Mouse (Mus musculus): ENCODE data around the gene Gprin2. TPM values are rescaled to one million over a fixed set of nuclear protein-coding genes. Genes with fewer than 3 reads are reported as not detected.

The Gprin2 gene
- total and polyA plus RNA-seq, 2 experiments: 0.01 to 0.09 TPM

- no peaks in the 10 kb centered on the region for H3K4me1 ChIP-seq (ENCODE audit: control insufficient read depth, insufficient read depth, low read length)
- H3K4me3 ChIP-seq (ENCODE audit: insufficient read depth, low read depth, low read length): no peak overlapping the region
- no peak for TF ChIP-seq CTCF (IDR thresholded peaks at IDR 0.05; ENCODE audit: low read depth, low read length)
- TF ChIP-seq POLR2A (IDR thresholded peaks at IDR 0.05; ENCODE audit: extremely low read depth, insufficient read depth, low read length): no peak
- 84% methylated on average over 5 of the region's 5 CpGs for WGBS
- no peak overlapping the region for H3K9ac ChIP-seq (ENCODE audit: low read depth, low read length)
- DNase-seq (ENCODE audit: extremely low read depth, low read depth, low spot score): no peak
- H3K79me2 ChIP-seq (ENCODE audit: control insufficient read depth, insufficient read depth, low read length): no peaks in the 10 kb centered on the region
- H3K27ac ChIP-seq (replicated peaks; ENCODE audit: insufficient read depth, low read depth, low read length): no peak overlapping the region
- H3K36me3 ChIP-seq (ENCODE audit: control insufficient read depth, insufficient read depth, low read length): no peaks in the 10 kb centered on the region
- H3K27me3 ChIP-seq (ENCODE audit: control insufficient read depth, insufficient read depth, low read length): peaks cover 3% of the 10 kb centered on the region; the same call in 1 of the 2 replicates
Measured at GRCm38 (mm10) chr14:34223362-34223898, 22.0 kb upstream of the Gprin2 start.

GRCm38 (mm10) chr14:34221416-34222077, 20.1 kb upstream of the Gprin2 start:
- H3K4me3 ChIP-seq (ENCODE audit: insufficient read depth, low read depth, low read length): no peak overlapping the region
- H3K27me3 ChIP-seq (ENCODE audit: control insufficient read depth, insufficient read depth, low read length): peaks cover 3% of the 10 kb centered on the region; the same call in 1 of the 2 replicates
- no peaks in the 10 kb centered on the region for H3K4me1 ChIP-seq (ENCODE audit: control insufficient read depth, insufficient read depth, low read length)
- WGBS: 77% methylated on average over 5 of the region's 5 CpGs
- TF ChIP-seq CTCF (IDR thresholded peaks at IDR 0.05; ENCODE audit: low read depth, low read length): no peak
- H3K27ac ChIP-seq (replicated peaks; ENCODE audit: insufficient read depth, low read depth, low read length): no peak overlapping the region
- no peaks in the 10 kb centered on the region for H3K79me2 ChIP-seq (ENCODE audit: control insufficient read depth, insufficient read depth, low read length)
- DNase-seq (ENCODE audit: extremely low read depth, low read depth, low spot score): no peak
- no peaks in the 10 kb centered on the region for H3K36me3 ChIP-seq (ENCODE audit: control insufficient read depth, insufficient read depth, low read length)
- no peak overlapping the region for H3K9ac ChIP-seq (ENCODE audit: low read depth, low read length)

GRCm38 (mm10) chr14:34220426-34220825, 19.0 kb upstream of the Gprin2 start:
- TF ChIP-seq CTCF (IDR thresholded peaks at IDR 0.05; ENCODE audit: low read depth, low read length) (no peak), POLR2A (IDR thresholded peaks at IDR 0.05; ENCODE audit: extremely low read depth, insufficient read depth, low read length) (no peak)
- WGBS: 73% methylated on average over 5 of the region's 5 CpGs
- no peak overlapping the region for H3K4me3 ChIP-seq (ENCODE audit: insufficient read depth, low read depth, low read length)

GRCm38 (mm10) chr14:34219786-34220198, 18.3 kb upstream of the Gprin2 start:
- Histone ChIP-seq H3K4me1 (ENCODE audit: control insufficient read depth, insufficient read depth, low read length) (no peaks in the 10 kb centered on the region), H3K9ac (ENCODE audit: low read depth, low read length) (no peak overlapping the region), H3K27ac (replicated peaks; ENCODE audit: insufficient read depth, low read depth, low read length) (no peak overlapping the region), H3K27me3 (ENCODE audit: control insufficient read depth, insufficient read depth, low read length) (peaks cover 3% of the 10 kb centered on the region; the same call in 1 of the 2 replicates), H3K79me2 (ENCODE audit: control insufficient read depth, insufficient read depth, low read length) (no peaks in the 10 kb centered on the region), H3K36me3 (ENCODE audit: control insufficient read depth, insufficient read depth, low read length) (no peaks in the 10 kb centered on the region), H3K4me3 (ENCODE audit: insufficient read depth, low read depth, low read length) (0 out of 2 replicates have a peak overlapping the region, but pooled peaks have one; percentile 5)
- TF ChIP-seq CTCF (IDR thresholded peaks at IDR 0.05; ENCODE audit: low read depth, low read length) (no peak), POLR2A (IDR thresholded peaks at IDR 0.05; ENCODE audit: extremely low read depth, insufficient read depth, low read length) (no peak)
- 9% methylated on average over 29 of the region's 29 CpGs for WGBS
- no peak for DNase-seq (ENCODE audit: extremely low read depth, low read depth, low spot score)

More at GRCm38 (mm10) chr14:34220426-34220825, 19.0 kb upstream of the Gprin2 start:
- Histone ChIP-seq H3K27me3 (ENCODE audit: control insufficient read depth, insufficient read depth, low read length) (peaks cover 3% of the 10 kb centered on the region; the same call in 1 of the 2 replicates), H3K9ac (ENCODE audit: low read depth, low read length) (no peak overlapping the region), H3K27ac (replicated peaks; ENCODE audit: insufficient read depth, low read depth, low read length) (no peak overlapping the region), H3K79me2 (ENCODE audit: control insufficient read depth, insufficient read depth, low read length) (no peaks in the 10 kb centered on the region), H3K4me1 (ENCODE audit: control insufficient read depth, insufficient read depth, low read length) (no peaks in the 10 kb centered on the region), H3K36me3 (ENCODE audit: control insufficient read depth, insufficient read depth, low read length) (no peaks in the 10 kb centered on the region)
- DNase-seq (ENCODE audit: extremely low read depth, low read depth, low spot score): no peak

GRCm38 (mm10) chr14:34219295-34219694, 17.8 kb upstream of the Gprin2 start, which contains the start of gene Syt15:
Gene Syt15, plus strand, starts transcription at chr14:34219595.
- Histone ChIP-seq H3K27me3 (ENCODE audit: control insufficient read depth, insufficient read depth, low read length) (peaks cover 3% of the 10 kb centered on the region; the same call in 1 of the 2 replicates), H3K4me1 (ENCODE audit: control insufficient read depth, insufficient read depth, low read length) (no peaks in the 10 kb centered on the region), H3K4me3 (ENCODE audit: insufficient read depth, low read depth, low read length) (0 out of 2 replicates have a peak within 1 kb of the TSS, but pooled peaks have one; percentile 5), H3K9ac (ENCODE audit: low read depth, low read length) (no peak within 1 kb of the TSS), H3K27ac (replicated peaks; ENCODE audit: insufficient read depth, low read depth, low read length) (no peak within 1 kb of the TSS), H3K79me2 (ENCODE audit: control insufficient read depth, insufficient read depth, low read length) (no peaks in the 10 kb centered on the region), H3K36me3 (ENCODE audit: control insufficient read depth, insufficient read depth, low read length) (no peaks in the 10 kb centered on the region)
- no peak for DNase-seq (ENCODE audit: extremely low read depth, low read depth, low spot score)
- TF ChIP-seq CTCF (IDR thresholded peaks at IDR 0.05; ENCODE audit: low read depth, low read length): no peak
- no peak for TF ChIP-seq POLR2A (IDR thresholded peaks at IDR 0.05; ENCODE audit: extremely low read depth, insufficient read depth, low read length)
- 70% methylated on average over 6 of the region's 6 CpGs for WGBS
